Mouse (Mus musculus) E14TG2a.4 (cell line): ENCODE data around the gene Dgkz.

Source experiments
- H3K27me3 ChIP-seq: 2 replicates; pipeline ENCODE4 v1.6.1; 2014; ENCODE audit warnings: low read length, control low read depth; ENCODE audit not compliant: insufficient read depth
- H3K36me3 ChIP-seq: 2 replicates; pipeline ENCODE4 v1.6.1; 2014; ENCODE audit warnings: low read length, control low read depth; ENCODE audit not compliant: insufficient read depth
- H3K4me1 ChIP-seq: replicated peaks from 2 replicates; pipeline ENCODE4 v1.6.1; 2014; ENCODE audit warnings: low read depth, low read length, control low read depth
- H3K4me3 ChIP-seq: replicated peaks from 2 replicates; pipeline ENCODE4 v1.5.1; 2014; ENCODE audit warnings: mild to moderate bottlenecking, low read length
- H3K9me3 ChIP-seq: 2 replicates; pipeline ENCODE4 v1.6.1; 2014; ENCODE audit warnings: low read length, control low read depth
- CTCF ChIP-seq: conservative IDR thresholded peaks from 2 replicates; pipeline ENCODE4 v1.5.1; 2014; ENCODE audit warnings: low read length
- NANOG ChIP-seq: IDR thresholded peaks from 2 replicates; pipeline ENCODE4 v1.6.1; 2014; ENCODE audit warnings: borderline replicate concordance, low read length, mixed read lengths
- POU5F1 ChIP-seq: IDR thresholded peaks from 2 replicates; pipeline ENCODE4 v1.6.1; 2014; ENCODE audit warnings: low read length, borderline replicate concordance

Dgkz gene

DNA sequence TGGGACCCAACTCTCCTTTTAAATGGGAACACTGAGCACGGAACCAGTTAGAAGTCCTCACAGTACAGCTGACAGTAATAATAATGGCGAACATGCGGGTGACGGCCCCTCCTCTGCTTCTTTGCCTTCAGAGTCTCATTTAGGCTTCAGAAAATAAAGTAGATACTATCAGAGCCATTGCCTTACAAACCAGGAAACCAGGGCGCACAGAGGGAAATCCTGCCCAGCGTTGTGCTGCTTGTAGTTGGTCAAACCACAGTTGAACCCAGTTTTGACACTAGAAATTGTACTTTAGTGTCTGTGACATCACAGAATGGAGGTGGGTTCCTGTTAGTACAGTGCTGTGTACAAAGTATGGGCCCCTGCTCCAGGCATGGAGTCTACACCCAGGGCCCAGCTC lies 38.6 kb upstream of the Dgkz start:
- Histone ChIP-seq H3K9me3 (no peaks in the 10 kb centered on the region), H3K4me1 (peaks cover 26% of the 10 kb centered on the region), H3K36me3 (no peaks in the 10 kb centered on the region), H3K27me3 (peaks cover 56% of the 10 kb centered on the region), H3K4me3 (no peak overlapping the region)
- no peak for TF ChIP-seq NANOG
- TF ChIP-seq CTCF = no peak
- TF ChIP-seq POU5F1 = no peak

DNA sequence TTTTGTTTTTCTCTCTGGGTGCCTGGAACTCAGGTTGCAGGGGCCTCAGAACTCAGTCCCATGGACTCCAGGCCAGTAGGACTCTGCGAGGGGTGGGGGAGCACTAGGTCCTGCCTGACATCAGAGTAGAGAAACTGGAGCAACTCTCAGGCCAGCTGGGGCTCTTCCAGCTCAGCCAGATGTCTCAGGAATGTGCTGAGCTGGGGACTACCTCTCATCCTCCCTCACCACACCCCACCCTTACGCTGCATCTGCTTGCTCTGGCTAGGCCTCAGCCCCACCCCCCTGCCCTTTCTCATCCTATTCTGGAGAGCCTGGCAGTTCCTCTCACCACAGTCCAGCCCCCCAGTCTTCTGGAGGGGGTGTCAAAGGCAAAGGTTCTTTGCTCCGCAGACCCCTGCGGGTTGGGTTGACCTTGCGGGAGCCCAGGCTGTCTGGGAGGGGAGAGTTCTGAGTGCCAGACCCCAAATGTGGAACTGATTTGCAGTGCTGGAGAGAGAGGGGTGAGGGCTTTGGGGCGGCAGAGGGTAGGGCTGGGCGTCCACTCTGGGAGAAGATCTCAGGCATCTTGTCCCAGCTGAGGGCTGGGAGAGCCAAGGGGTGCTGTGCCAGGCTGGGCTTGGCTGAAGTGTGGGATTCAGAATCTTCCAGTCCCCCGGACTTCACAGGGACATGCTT lies 37.2 kb upstream of the Dgkz start:
- Histone ChIP-seq H3K27me3 (peaks cover 47% of the 10 kb centered on the region), H3K4me3 (peak overlapping the region; percentile 55), H3K36me3 (no peaks in the 10 kb centered on the region), H3K4me1 (peaks cover 34% of the 10 kb centered on the region), H3K9me3 (no peaks in the 10 kb centered on the region)
- TF ChIP-seq POU5F1 (no peak), CTCF (no peak), NANOG (no peak)

- H3K36me3 ChIP-seq = no peaks in the 10 kb centered on the region
- H3K27me3 ChIP-seq = peaks cover 48% of the 10 kb centered on the region
- H3K4me3 ChIP-seq = 0 out of 2 replicates have a peak overlapping the region, but pooled peaks have one; percentile 55
- H3K4me1 ChIP-seq = peaks cover 45% of the 10 kb centered on the region
- TF ChIP-seq NANOG = no peak
- TF ChIP-seq POU5F1 = no peak
- TF ChIP-seq CTCF = no peak
- no peaks in the 10 kb centered on the region for H3K9me3 ChIP-seq
Observed at GRCm38 (mm10) chr2:92011424-92012353, 36.0 kb upstream of the Dgkz start.

DNA sequence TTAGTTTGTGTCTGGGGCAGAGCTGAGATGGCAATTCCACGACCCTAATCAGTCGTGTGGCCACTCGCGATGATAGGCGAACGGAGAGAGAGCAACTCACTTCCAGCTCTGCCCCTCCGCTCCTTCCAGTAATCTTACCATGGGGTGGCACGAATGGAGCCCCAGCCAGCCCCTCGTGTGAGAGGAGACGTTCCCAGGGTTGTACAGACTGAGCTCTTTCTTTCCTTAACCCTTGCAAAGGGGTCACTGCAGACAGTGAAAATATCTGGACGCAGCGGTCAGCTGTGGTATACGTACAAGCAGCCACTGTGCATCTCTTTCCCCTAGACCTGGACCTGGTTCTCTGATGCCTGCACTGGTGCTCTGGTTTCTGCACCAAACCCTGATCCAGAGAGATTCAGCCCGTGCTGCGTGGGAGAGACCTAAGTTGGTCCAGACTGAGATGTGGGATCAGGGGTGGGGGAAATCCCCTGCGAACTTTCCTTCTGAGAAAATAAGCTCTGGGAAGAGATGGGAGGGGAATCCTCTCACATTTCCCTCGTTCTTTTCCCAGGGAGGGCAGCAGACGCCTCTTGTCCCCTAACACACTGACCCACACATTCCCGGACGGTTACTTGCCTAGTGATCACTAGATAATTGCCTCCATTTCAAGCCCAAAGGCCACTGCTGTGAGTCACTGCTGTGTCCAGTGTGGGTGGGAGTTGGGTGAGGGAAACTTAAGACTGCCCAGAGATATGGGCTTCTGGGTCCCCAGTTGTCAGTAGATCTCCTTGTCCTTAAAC lies 33.1 kb upstream of the Dgkz start:
- no peaks in the 10 kb centered on the region for H3K36me3 ChIP-seq
- peak overlapping the region; percentile 81 for H3K4me3 ChIP-seq
- TF ChIP-seq NANOG (no peak), CTCF (no peak), POU5F1 (no peak)
- H3K9me3 ChIP-seq = no peaks in the 10 kb centered on the region
- H3K27me3 ChIP-seq = peaks cover 55% of the 10 kb centered on the region
- peaks cover 54% of the 10 kb centered on the region for H3K4me1 ChIP-seq

DNA sequence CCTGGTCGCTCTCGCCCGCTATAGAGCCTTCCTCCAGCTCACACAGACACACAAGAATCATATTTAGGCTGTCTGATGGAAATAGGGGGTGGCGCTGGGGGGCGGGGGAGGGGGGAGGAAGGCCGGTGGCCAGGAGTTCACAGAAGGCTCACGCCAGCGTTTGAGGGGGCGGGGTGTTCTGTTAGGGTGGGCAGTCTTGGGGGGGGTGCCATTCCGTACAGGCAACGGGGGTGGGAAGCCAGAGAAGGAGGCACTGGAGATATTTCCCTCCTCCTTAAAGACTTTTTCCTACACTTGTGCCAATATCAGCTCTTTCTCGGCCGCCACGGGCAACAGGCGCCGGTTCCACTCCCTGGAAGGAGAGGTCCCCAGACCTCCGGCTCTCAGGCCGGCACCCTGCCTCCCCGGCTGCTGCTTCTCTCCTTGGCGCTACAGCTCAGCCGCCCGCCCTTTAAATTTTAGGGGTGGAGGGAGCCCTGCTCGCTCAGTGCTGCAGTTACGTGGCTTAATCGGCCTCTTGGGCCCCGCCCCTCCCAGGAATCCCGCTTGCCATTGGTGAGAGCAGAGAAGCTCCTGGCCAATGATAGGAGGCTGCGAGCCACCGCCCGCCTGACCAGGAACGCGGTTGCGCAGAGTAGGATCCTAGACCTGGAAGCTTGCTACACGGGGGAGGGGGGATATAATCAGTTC lies 32.4 kb upstream of the Dgkz start:
- TF ChIP-seq NANOG = no peak
- TF ChIP-seq POU5F1 = no peak
- no peak for TF ChIP-seq CTCF
- H3K9me3 ChIP-seq = no peaks in the 10 kb centered on the region
- H3K4me1 ChIP-seq = peaks cover 49% of the 10 kb centered on the region
- peak overlapping the region; percentile 81 for H3K4me3 ChIP-seq
- H3K27me3 ChIP-seq = peaks cover 55% of the 10 kb centered on the region
- H3K36me3 ChIP-seq = no peaks in the 10 kb centered on the region

DNA sequence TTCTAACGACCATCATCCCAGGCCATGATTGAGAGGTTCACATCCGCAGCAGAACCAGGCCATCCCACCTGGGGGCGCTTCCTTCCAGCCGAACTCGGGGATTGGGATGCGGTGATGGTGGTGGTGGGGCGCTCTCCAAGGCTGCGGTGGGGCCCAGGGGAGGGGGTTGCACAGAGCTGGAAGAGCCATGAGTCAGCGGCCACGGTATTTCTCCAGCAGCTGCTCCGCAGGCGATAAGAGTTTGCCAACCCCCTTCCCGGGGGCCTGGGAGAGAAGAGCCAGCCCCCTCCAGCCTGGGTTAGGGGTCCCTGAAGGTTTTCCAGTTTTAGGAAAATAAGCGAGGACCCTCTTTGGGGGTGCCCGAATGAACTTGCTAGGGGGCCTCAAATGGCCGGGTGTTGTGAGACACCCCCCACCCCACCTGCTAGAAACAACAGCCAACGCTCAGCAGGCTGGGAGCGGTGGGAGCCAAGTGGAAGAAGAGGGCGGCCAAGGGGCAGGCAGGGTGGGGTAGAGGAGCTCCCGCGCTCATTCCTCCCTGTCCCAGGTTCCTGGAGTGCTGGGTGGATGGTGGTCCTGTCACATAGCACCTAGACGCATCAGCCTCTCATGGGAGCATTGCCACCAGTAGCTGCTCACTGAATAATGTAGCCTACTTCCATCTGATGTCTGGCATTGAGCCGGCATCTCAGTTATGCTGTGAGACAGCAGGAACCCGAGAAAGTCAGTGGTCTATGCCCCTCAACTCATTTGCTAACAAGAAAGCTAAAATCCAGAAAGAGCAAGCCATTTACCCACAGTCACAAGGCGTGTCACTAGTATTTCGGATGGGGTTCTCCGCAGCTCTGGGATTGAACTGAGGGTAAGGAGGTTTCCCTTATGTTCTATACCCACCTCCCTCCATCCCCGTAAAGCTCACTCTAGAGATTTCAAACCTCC lies 31.6 kb upstream of the Dgkz start:
- H3K36me3 ChIP-seq = no peaks in the 10 kb centered on the region

DNA sequence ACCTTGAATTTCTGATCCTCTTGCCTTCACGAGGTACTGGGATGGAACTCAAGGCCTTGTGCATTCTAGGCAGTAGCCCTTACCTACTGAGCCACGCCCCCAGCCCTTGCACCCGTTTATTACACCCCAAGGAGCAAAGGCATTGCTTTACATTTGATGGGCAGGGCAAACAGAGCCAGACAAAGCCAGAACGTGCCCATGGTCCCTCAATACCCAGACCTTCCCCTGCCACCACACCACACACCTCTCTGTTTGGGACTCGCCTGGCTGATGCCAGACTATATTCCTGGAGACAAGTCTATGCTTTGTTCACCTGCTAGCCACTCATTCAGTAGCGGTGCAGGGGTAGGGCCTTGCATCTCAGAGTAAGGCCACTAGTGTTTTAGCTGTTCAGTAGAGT lies 30.8 kb upstream of the Dgkz start:
- peak overlapping the region; percentile 81 for H3K4me3 ChIP-seq
- no peak for TF ChIP-seq NANOG
- no peak for TF ChIP-seq POU5F1
- TF ChIP-seq CTCF = no peak
- H3K36me3 ChIP-seq = no peaks in the 10 kb centered on the region
- H3K27me3 ChIP-seq = peaks cover 54% of the 10 kb centered on the region
- H3K4me1 ChIP-seq = peaks cover 36% of the 10 kb centered on the region
- no peaks in the 10 kb centered on the region for H3K9me3 ChIP-seq

More for the DNA sequence above, 31.6 kb upstream of the Dgkz start:
- Histone ChIP-seq H3K27me3 (peaks cover 55% of the 10 kb centered on the region), H3K9me3 (no peaks in the 10 kb centered on the region), H3K4me3 (peak overlapping the region; percentile 81), H3K4me1 (peaks cover 41% of the 10 kb centered on the region)
- no peak for TF ChIP-seq POU5F1
- peak; percentile 41 for TF ChIP-seq CTCF
- no peak for TF ChIP-seq NANOG
